Mouse (Mus musculus) embryo, embryonic 10.5 days (tissue): ENCODE results near the gene Slc13a2.

ENCODE experiments used
- DNase-seq: peaks from one replicate; pipeline ENCODE4 v3.0.0-alpha.2; 2015; ENCODE audit warnings: low spot score

Gene Slc13a2

GRCm38 (mm10) chr11:78422055-78422819 is at the start of gene Slc13a2:
Gene Slc13a2, minus strand, starts transcription at chr11:78422217.
- no peak for DNase-seq

- no peak for DNase-seq
Observed at GRCm38 (mm10) chr11:78471326-78472103, 49.5 kb upstream of the Slc13a2 start.

DNA sequence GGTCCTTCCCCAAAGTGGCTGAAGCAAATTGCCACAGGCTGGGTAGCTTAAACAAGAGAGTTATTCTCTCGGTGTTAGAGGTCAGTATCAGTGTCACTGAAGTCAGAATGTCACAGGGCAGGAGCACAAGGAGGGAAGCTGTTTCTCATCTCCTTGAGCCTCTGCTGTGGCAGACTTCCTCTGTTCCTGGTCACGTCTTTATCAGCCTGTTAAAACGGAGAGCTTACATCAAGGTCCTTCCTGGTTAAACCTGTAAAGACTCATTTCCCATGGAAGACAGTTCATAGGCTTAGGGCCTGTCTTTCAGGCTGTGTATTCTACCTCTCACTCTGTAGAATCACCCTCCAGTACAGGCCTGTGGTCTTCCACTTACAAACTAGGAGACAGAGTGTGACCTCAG is 45.9 kb upstream of the Slc13a2 start:
- DNase-seq, result no peak

- DNase-seq, result no peak
Observed at GRCm38 (mm10) chr11:78467515-78467914, 45.5 kb upstream of the Slc13a2 start.

GRCm38 (mm10) chr11:78466242-78466912 is 44.4 kb upstream of the Slc13a2 start:
- no peak for DNase-seq

DNA sequence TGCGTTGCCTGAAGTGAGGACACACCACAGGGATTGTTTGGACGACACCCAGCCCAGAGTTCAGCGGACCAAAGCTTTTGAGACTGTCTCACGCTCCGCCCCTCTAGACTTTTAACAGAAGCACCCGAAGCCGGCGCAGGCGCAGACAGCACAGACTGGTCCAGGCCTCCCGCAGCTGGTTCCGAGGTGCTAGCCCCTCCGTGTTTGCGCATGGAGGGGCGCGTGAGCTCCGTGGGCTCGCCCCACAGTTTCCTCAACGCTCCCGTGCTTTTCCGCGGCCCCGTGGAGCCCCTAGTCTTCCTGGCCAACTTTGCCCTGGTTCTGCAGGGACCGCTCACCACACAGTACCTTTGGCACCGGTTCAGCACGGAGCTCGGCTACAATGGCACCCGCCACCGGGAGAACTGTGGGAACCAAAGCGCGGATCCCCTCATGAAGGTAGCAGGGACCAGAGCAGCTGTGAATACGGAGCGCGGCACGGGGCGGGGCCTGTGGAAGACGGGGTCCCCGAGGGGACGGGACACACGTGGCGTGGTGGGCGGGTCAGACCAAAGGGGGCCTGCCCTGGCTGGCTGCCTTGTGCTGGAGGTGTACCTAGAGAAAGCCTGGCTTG is 43.7 kb upstream of the Slc13a2 start, which contains the start of gene Slc46a1:
Slc46a1 (plus strand) TSS at position 130 of the 613 bp plus-strand sequence.
- DNase-seq, result peak; percentile 92

- DNase-seq, result peak; percentile 30
Observed at GRCm38 (mm10) chr11:78465116-78465515, 43.1 kb upstream of the Slc13a2 start.

DNA sequence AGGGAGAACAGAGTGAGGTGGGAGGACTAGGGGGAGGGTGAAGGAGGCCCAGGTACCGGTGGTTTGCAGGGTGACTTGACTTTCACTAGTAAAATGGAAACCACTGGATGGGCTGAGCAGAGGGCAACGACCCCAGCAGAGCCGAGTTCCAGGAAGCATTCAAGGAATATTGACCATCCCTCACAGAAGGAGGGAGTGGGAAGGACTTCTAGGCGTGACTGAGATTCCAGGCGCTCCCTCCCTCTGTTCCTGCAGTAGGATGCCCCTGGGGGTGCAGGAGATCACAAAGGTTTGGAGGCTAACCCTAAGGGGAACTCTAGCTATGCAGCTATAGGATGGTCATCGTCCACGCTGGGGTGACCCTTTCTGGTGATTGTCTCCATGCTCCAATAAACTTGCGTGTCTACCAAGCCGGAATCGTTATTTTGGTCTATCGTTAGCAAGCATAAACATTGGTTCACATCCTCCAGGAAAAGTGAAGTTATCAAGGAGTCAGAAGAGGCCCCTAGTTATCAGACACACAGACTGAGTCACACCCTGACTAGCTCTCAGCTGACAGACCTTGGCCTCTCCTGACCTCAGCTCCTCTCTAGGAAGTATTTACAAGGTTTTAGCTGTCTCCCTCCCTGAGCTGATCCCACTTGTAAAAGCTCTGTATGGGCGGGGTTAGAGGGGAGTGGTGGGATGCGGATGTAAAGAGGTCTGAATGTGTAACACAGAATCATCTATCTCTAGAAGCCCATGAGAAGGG is 41.4 kb upstream of the Slc13a2 start:
- no peak for DNase-seq

DNA sequence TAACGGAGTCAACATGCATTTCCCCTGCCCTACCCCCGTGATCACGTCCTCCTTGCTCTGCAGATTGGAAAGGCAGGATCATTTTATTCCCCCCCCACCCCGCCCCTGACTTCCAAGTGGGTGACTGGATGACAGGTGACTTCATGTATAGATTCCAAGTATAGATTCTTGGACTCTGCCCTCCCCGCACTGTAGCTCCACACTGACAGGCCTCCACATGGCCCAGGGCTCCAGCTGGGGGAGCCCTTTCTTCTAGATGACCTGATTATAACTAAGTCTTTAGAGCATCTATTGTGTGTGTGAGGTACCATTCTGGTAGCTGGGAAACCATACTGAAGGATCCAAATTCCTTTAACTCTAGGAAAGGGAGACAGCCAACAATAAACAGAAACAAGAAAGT is 40.7 kb upstream of the Slc13a2 start:
- DNase-seq, result no peak

DNA sequence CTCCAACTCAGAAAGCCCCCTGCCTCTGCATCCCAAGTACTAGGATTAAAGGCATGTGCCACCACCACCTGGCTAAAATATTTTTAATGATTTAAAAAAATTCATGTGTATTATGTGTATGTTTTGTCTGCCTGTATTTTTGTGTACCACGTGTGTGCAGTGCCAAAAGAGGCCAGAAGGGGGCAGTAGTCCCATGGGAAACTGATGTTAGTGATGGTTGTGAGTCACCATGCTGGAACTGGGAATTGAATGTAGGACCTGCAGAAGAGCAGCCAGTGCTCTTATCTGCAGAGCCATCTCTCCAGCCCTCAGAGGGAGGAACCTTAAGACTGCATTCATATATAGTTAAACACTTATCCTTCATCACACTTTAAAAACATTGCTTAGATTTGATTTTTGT is 39.9 kb upstream of the Slc13a2 start:
- no peak for DNase-seq

GRCm38 (mm10) chr11:78458740-78459139 is 36.7 kb upstream of the Slc13a2 start:
- no peak for DNase-seq

- peak; percentile 70 for DNase-seq
Observed at GRCm38 (mm10) chr11:78455308-78455707, 33.3 kb upstream of the Slc13a2 start.

- no peak for DNase-seq
Observed at GRCm38 (mm10) chr11:78454276-78454675, 32.3 kb upstream of the Slc13a2 start.

DNA sequence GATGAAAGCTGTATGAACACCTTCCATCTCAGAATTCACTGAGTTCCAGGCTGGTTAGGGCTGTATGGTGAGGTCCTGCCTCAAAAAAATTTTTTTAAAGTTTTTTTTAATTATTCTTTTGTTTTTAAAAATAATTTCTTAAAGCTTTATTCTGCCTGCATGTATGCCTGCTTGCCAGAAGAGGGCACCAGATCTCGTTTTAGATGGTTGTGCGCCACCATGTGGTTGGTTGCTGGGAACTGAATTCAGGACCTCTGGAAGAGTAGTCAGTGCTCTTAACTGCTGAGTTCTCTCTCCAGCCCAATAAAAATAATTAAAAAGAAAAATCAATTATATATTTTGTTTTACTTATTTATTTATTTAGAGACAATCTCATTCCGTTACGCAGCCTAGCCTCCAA is 31.7 kb upstream of the Slc13a2 start:
- DNase-seq, result peak; percentile 78

DNA sequence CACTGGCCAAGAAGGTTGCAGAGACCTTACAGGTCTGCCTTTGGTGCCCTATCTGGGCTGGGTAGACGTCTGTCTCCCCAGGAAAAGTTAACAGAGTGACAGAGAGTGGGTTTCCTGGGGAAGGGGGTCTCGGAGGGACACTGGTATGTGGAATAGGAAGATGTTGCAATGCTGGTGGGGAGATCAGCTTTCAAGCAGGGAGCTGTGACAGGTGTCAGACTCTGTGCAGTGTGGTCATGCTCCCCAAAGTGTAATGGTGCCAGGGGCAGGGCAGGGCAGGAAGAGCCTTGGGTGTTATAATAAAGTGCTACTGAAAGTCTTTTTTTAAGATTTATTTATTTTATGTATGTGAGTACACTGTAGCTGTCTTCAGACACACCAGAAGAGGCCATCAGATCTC is 28.3 kb upstream of the Slc13a2 start:
- no peak for DNase-seq

- no peak for DNase-seq
Observed at GRCm38 (mm10) chr11:78448242-78448641, 26.2 kb upstream of the Slc13a2 start.

DNA sequence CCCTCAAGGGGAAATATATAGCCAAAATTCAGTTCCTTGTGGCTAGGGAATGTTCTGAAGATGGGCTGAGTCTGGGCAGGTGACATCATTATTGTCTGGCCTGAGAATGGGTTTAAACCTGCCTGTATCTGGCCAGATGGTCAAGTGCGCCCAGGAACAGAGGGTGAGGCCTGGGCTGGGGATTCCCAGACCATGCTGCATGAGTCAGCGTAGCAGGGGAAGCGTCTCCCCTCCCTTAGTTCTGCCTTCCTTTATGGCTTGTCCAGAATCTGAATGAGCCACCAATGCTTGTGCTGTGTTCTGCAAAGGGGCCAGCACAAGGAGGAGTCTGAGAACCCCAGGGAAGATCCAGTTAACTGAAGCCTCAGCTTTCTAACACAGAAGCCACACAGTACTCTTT is 25.2 kb upstream of the Slc13a2 start:
- no peak for DNase-seq

DNA sequence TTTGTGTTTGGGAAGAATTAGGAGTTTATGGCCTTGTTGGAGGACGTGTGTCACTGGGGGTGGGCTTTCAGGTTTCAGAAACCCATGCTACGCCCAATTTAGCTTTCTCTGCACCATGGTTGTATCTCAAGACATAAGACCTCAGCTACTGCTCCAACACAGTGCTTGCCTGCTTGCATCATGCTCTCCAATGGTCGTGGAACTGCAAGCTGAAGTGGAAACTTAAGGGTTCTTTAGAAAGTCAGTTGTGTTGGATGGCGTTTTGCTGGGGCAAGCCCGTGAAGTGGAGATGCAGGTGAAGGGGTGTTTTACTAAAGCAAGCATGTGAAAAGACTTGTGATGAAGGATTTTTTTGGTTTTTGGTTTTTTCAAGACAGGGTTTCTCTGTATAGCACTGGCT is 21.1 kb upstream of the Slc13a2 start:
- no peak for DNase-seq

GRCm38 (mm10) chr11:78438399-78438930 is 16.4 kb upstream of the Slc13a2 start:
- no peak for DNase-seq

DNA sequence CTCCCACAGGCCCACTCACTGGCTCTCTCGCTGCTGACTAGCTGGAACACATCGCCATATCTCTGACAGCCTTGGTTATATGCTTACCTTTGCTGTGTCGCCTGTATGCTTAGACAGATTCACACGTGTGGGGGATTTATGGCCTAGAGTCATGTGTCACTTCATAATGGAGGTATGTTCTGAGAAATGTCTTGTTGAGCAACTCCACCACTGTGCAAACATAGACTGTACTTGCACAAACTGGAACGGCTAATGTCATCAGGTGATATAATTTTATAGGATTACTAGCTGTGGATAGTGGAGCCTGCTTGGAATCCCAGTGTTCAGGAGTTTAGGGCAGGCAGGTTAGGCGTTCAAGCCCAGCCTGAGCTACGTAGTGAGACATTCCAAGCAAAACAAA is 15.2 kb upstream of the Slc13a2 start:
- no peak for DNase-seq

DNA sequence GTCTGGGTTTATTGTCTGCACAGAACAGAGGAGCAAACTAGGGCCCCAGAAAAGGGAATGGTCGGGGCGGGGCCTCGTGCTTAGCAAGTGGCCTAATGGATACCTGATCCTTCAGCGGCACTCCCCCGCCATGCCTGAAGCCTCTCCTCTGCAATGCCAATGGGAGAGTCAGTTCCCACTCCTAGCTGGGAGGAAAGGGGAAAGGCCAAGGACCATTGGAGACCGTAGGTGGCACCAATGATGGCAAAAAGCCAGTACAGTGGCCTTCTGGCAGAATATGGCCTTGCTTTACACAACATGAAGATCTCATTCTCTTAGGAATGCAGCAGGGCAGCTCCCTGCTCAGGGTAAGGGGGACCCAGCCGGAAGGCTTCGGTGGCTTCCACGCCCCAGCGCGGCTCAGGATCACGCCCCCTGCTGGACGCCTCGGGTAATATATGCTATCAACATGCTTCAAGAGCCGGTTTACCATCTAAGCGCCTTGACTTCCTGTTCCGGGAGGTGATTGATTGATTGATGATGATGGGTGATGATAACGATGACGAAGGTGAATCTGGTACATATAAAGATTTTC is 13.8 kb upstream of the Slc13a2 start:
- DNase-seq, result peak; percentile 83
